Mouse (Mus musculus) monocyte, adult 2 months (primary cell): ENCODE results near the gene Gm49369.
A peak's percentile ranks its signal among the peaks of the same experiment; 100 is the strongest.

Experiments used
- DNase-seq, 2 experiments: peaks; one replicate each; pipeline ENCODE4 v3.0.0; 2022; ENCODE audit warnings: low spot score in 2 of 2, low read depth in 1 of 2

Gm49369 gene

DNA sequence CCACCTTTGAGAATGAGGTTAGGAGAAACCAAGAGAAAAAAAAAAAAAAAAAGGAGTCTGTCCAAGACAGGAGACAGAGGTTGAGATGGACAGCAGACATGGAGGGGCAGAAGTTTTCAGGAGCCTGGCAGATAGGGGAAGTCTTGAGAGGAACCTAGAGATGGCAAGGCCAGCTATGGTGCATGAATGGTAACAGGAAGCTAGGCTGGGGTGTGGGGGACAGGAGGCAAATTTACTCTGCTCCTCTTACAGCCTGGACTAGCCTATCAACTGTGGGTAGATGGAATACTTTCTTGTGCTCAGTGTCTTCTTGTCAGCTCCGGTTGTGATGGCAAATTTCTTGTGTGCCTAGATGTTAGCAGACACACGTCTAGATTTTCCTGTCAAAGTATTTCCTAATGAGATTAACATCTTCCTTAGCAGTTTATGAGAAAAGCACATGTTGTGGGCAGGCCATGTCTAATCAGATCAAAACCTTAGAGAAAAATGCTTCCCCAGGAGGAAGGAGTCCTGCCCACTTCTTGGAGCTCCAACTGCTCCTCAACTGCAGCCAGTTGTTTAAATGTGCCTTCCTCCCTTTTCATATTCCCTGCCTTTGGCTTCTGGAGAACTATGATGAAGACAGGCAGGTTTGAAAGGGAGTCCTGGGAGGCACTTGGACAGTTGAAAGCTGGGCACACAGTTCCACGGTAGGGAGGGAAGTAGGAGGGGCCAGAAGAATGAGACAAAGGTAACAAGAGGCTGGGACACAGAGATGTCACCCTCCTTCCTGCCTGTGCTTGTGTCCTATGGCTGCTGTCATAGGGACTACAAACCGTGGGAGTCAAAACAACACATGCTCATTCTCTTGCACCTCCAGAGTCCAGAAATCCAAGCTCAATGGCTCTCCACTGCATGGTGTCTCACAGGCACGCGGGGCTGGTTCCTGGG lies 12.1 kb upstream of the Gm49369 start:
- DNase-seq: no peak

DNA sequence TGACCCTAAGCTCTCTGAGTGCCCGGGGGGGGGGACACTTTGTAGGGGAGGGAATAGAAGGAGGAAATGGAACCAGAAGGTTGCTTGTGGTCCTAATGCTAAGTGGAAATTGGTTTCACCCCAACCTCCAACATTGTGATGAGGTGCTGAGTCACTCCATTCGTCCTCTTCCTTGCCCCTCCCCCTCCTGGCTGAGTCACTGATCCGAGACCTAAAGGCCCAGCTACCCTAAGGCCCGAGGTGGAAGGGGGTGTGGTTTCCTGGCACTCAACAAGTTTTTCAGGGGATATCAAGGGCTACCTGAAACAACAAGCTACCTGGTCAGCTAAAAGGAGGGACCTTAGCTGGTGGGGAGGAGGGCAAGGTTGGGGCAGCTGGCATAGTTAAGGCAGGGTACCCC lies 10.7 kb upstream of the Gm49369 start:
- DNase-seq: peak; percentile 50 to 58

DNA sequence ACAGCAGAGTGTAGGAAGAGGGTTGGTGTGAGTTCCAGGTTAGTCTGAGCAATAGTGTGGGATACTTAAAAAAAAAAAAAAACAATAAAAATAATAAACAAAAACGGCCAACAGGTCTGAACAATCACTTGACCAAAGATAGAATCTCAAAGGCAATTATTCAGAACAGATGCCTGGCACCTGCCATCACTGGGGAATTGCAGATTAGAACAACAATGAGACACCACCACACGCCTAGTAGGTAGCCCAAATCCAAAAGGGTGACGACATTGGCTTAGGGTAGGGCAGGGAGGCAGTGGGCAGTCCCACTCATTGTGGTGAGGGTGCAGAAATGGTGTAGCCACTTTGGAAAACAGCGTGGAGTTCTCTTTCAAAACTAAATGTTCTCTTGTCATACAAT lies 9.1 kb upstream of the Gm49369 start:
- no peak for DNase-seq

DNA sequence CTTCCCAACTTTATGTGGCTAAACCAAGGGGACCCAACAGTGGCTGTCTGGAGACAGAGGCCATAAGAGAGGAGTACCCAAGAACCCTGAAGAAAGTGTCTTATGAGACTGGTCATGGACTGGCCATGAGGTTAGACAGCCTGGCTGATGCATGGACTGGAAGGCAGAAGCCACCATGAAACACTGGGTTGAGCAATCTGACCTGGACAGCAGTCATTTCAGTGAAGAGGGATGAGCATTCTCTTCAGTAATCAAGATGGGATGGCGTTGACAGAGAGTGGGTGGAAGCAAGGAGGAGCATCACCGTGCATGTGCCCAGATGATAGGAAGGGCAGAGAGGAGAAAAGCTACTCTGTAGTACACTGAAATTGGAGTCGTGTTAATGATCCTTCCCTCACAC lies 8.6 kb upstream of the Gm49369 start:
- DNase-seq: no peak

DNA sequence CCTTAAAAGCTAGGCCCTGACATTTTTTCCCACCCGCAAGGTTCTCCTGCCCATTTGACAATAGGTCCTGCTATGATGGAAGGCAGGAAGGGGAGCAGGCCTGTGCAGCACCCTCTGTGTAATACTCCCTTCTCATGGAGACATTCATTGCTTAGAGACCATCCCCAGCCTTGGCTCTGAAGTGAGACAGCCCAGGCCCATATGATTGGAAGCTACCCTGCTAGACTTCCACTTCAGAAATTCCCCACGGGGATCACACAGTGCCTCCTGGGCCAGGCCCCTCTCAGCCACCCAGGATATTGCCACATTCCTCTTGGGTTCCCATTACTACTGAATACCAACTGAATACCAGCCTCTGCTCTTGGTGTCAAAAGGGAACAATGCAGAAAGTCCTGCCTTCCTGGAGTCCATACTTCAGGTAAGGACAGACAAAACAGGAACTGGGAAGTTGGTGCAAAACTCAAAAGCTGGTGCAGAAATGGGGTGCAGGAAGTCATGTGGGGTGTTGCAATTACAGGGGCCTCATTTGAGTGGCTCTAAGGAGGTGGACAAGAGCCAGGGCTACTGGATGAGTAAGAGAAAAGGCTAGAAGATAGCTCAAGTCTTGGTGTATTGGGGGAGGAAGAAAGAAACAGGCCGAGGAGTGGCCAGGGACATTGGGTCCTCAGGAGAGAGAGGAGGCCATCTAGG lies 7.6 kb upstream of the Gm49369 start:
- DNase-seq: peak; percentile 51 to 62

DNA sequence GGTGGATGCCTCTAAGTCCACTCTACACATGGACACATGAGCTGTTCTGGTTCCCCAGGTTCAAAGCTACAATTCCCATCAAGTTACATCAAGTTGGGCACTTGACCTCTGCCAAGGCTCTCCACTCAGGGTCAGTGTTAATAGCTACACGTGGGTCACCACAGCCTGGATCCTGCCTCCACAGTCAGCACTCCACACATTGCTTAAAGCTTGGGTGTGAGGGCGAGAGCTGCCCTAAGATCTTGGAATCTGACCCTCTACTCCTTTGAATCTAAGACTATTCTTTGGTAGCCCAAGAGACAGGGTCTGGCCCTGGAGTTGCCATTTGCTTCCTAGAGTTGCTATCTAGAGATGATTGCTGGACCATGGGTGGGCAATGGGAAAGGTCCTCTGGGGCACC lies 6.3 kb upstream of the Gm49369 start:
- no peak for DNase-seq

DNA sequence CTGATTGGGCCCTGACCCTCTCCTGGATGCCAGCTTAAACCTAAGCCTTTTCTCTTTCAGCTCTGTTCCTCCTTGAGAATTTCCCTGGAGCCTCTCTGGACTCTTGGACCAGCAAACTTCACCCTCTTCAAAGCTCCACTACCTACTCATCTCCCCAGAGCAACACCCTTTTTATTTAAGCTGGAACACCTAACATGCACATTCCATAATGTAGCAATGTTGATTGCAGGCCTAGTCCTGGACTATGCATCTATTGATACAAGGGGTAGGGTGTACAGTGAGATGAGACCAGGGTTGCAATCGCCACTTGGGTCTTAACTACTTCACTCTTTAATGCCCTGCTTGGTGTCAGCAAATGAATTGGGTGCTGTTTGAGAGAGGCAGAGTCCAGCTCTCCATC lies 5.7 kb upstream of the Gm49369 start:
- DNase-seq: no peak

DNA sequence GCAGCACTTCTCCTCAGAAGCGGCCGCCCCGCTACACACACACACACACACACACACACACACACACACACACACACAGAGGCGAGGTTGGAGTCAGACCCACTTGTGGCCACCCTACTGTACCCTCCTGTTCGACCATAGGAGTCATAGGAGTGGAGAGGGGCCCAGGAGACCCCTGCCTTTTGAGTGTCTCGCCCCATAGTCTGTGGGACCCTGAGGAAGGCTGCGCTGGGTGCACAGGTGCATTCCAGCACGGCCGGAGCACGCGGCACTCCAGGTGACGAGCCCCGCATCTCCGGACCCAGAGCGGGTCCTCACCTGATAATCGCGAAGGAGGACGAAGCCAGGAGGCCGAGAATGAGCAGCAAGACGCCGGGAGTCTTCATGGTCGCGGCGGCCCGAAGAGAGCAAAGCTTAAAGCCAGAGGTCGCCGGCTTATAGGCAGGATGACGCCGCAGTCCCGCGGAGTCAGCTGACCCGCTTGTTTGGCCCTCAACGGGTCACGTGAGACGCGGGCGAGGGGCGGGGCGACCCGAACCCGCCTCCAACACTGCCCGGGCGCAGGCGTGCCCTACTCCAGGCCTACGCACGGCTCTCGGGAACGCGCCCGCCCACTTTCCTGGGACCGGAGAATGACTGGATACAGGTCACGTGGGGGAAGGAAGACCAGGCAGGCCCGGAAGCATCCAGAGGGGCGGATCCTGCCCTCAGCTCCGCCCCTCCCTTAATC lies 5.1 kb upstream of the Gm49369 start, which contains the start of gene Ctsd:
Gene Ctsd, minus strand, starts transcription at position 620 of the 730 bp plus-strand sequence.
- DNase-seq: peak; percentile 85 to 91

DNA sequence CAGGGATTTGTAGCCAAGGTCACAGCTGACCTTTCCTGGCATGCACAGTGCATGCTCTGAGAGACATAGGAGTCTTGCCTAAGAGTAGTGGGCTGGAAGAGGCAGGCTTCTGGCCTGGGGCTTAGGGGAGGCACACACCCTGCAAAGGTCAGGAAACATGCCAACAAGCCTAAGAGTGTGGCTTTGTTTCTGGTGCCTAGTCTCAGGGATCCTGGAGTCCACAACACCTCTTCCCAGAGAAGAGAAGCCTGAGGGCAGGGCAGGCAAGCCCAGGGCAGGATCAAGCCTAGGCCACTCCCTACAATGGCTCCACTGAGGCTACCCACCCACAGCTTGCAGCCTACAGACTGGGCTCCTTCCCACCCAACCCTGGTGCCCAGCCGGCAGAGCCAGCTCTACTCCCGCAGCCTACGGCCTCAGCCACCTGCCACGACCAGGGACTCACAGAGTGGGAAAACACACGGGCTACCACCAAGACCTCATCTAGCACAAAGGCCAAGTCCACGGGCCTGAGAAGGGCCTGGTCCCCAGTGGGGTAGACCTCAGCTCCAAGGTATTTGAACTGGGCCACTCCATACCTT lies 4.2 kb upstream of the Gm49369 start:
- no peak for DNase-seq

DNA sequence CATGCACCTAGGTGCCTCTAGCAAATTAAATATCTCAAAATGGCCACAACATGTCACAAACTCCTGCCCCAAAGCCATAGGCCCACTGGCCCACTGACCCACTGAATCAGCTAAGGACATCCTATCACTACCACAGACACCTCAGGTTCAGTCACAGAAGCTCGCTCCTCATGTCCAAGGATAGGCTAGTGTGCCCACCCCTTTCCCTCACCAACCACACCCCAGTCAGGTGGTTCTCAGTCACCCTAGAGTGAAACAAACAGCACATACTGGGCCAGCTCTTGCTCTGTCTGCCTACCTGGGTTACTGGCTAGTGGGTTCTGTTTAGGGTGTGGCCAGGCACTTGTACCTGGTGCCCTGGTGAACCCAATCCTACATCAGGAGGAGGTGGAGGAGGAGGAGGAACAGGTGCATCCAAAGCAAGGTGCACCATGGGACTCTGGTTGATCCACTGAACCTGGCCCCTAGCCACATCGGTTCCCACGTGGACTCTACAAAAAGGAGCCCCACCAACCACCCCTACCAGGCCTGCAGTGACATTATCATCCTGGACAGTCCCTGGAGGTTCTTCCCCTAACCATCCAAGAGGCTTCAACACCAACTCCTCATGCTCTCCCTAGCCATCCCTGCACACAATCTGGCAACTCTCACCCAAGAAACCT lies 3.4 kb upstream of the Gm49369 start:
- no peak for DNase-seq

DNA sequence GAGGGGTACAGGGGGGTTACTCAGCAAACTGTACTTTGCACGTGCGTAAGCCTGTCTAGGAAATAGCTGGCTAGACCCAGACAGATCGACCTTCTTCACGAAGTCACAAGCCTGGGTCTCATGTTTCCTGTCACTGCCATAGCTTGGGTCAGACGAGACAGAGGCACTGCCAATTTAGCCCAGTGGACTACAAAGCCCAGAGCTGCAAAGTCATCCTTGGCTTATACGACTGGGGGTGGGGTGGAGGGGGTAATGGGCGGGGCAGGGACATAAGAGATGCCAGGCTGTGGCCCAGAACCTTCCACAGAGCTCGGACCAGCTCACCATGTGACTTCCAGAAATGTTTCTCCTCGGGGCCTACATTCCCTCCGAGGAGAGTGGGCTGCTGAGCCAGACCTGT lies 1.8 kb upstream of the Gm49369 start:
- DNase-seq: no peak

DNA sequence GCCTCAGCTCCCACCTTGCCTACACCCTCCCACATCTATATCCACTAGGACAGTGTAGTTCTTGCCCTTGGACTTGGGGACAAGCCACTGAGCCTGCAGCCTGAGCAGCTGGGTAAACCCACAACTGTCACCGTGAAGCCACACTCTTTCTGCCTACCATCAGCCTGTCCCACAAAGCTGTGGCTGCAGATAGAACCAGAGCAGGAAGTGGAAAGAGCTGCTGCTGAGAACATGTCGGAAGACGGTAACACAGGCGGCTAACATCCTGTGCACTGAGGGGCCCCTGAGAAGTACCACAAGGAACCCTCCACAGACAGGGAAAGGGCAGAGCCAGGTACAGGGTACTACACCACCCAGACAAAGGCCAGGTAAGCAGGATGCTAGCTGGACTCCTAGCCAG lies 1.3 kb downstream of the Gm49369 start:
- DNase-seq: no peak

DNA sequence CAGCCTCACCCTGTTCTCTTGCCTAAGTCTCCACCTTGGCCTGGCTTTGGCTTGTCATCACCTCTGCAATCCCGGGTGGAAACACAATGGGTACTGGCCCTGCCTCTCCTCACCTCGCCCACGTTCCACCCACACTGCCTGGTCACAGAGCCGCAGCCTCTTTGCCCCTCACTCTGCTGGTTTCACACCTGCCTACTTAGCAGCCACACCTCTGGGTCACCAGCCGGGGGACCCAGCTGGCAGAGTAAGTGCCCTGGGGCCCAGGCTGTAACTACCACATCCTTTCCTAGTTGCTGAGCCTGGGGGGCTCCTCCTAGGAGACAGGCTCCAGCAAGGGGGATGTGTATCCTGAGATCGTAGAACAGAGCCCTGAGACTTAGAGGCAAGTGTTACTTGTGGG lies 3.3 kb downstream of the Gm49369 start:
- DNase-seq: no peak

DNA sequence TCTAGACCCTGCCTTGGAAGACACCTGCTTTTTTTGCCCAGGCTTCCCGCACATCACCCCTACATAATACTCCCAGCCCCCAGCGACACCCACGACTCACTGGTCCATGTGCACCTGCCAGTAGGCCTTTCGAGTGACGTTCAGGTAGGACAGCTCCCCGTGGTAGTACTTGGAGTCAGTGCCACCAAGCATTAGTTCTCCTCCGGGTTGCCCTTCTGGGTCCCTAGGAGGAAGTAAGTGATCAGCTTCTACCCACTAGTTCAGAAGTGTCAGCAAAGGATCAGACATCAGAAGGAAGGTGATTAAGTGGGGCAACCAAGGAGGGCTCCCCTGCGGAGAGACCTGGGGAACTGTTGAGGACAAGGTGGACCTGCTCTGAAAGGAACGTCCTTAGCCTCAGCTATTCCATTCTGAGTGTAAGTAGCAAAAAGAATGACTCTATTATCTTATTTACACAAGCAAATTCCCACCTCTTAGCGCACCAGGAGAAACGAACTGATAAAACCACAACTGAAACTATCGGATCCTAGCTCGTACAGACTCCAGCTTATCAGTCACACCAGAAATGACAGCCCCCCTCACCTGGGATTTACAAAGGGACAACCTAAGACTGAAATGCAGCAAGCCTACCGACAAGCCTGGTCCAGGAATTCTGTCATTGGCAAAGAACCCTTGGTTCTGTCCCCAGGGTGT lies 5.1 kb downstream of the Gm49369 start:
- no peak for DNase-seq

DNA sequence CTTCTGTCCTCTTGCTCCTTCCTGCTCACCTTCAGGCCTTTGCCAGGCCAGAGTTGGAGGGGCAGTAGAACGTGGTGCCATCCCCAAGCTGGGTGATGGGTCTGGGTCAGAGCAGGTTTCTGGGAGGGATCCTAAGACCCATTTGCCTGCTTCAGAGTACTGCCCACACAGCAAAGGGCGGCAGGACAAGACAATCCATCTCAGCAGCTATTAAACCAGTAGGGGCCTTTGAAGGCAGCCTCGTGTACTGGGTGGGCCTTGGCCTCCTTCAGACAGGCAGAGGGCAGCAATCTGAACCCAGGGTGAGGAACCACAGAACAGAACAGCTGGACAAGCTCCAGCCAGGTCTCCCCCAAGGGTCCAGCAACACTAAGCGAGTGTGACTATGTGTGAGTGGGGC lies 6.4 kb downstream of the Gm49369 start:
- no peak for DNase-seq

DNA sequence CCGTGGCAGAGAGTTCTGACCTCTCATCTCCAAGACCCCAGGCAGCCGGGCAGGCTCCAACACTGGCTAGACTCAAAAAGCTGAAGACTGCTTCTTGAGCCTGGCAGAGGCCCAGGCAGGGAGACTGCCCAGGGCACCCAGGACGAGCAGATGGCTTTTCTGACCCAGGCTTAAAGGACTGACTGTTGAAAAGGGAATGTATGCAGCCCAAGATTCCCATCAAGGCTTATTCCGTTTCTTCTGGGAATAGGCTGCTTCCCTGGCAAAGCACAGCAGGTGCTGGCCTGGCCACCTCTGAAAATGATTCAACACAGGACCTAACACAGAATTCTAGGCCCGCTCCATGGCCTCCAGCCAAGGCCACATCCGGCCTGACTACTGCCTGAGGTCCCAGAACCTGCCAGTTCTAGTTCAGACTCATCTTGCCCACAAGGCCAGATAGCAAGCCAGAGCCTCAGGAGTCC lies 7.2 kb downstream of the Gm49369 start:
- DNase-seq: no peak

DNA sequence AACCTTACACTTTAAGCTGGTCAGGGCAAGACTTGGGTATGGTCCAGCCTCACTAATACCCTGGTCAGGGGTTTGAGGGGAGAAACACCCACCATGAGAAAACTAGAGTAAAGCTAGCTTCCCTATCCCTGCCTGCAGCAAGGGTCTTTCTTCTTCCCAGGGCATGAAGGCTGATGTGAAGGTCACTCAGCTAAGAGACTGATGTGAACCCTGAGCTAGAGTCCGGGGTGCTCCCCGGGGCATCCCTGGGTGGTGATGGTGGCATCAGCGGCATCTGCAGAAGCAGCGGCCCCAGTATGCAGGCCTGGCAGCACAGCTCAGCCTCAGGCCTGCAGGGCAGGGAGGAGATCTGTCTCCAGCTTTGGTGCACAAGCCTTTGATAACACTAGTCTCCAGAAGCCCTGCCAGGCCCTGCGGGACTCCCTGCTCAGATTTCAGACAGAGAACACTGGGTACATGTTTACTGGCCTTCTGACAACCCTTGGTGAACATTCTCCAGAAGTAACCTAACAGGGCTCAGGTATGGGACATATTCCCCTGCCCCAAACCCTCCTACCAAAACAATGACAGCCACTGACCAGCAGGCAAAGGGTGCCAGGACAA lies 8.0 kb downstream of the Gm49369 start:
- no peak for DNase-seq

DNA sequence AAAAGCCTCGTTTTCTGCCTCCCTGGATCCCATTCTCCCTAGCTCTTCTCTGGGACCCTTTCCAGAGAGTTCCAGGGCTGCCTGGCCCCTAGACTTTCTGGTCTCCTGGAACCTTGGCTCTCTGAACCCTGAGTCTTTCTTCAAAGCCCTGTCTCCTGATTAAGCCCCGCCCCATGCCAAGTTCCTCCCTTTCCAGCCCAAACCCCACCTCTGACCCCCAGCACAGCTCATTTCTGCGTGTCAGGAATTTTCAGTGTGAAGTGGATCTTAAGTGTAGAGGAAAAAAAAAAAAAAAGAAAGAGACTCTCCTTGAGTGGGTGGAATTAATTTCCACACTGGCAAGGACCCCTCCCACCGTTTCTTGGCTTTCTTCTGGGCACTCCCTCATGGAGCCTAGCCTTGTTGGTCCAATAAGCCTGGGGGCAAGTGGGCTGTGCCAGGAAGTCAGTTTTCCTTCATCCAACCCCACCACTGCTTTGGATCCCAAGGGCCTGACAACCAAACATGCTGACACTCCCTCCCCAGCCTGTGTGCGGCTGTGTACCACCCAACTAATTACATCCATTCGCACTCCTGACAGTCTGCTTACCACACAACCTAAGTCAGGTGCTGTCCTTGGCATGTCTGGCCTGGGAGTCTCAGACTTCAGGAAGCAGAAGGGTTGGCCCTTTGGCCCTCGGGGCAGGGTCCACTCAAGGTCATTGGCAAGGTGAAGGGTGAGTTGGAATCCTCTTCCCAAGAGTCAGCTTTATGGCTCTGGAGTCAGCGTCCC lies 8.6 kb downstream of the Gm49369 start, which contains the start of gene Ifitm10:
Gene Ifitm10, minus strand, starts transcription at position 113 of the 772 bp plus-strand sequence.
- DNase-seq: no peak

DNA sequence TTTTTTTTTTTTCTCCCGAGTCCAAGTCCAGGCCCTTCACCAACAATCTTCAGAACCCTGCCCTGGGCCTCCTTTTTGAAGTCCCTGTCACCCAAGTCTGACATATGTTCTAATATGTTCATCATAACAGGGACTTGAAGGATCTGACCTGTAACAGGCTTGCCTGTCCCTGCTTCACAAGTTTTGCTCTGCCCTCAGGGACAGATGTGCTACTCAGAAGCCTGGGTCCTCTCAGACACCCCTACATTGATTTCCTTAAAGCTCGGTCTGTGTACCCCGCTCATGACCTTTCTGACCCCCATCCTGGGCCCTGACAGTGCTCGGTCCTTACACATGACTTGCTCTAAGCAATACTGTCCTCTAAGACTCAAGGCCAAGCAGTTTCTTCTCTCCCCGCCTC lies 9.4 kb downstream of the Gm49369 start:
- no peak for DNase-seq
